Mouse (Mus musculus): ENCODE data around the gene Tmem86a. TPM values are rescaled to one million over a fixed set of nuclear protein-coding genes. Genes with fewer than 3 reads are reported as not detected.

Tmem86a gene
- total and polyA plus RNA-seq, 3 experiments, result 20.0 to 45.5 (median 25.0) TPM

DNA sequence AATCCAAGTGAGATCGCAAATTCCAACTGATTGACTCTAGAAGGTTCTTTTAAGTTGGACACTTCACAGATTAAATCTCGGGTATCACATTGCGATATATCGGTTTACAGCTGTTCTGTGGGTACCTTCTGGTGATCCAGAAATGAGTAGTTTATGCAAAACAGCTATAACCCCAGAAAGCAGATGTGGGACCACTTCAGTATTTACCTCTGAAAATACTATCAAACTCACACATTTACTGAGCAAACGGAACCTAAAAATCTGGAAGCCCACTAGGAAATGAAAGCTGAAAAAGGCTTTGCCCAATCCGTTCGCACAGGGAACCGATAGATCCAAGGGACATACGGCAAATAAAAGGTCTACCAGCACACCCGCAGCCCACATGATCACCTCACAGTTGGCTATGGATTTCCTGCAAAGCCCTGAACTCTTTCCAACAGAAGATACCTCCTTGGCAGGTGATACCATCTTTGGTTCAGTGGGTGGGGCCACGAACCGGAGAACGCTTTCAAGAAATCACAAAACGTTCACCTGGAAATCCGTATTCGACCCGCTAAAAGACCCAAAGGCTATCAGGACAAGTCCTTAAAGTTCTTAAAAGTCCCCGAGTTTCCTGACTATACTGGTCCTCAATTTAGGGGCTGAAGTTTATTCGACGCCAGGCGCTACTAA is 43.2 kb upstream of the Tmem86a start:
- Histone ChIP-seq H3K79me2 (replicated peaks; ENCODE audit: control insufficient read depth, insufficient read depth, low read length) (peaks cover 1% of the 10 kb centered on the region; the same call in 1 of the 2 replicates), H3K9ac (ENCODE audit: low read depth, low read length) (peak overlapping the region; percentile 80), H3K27me3 (ENCODE audit: control insufficient read depth, insufficient read depth, low read length) (no peaks in the 10 kb centered on the region), H3K36me3 (ENCODE audit: control insufficient read depth, insufficient read depth, low read length) (peaks cover 5% of the 10 kb centered on the region), H3K27ac (peak overlapping the region; percentile 92), H3K4me3 (peak overlapping the region; percentile 79), H3K4me1 (ENCODE audit: control insufficient read depth, insufficient read depth, low read length) (peaks cover 13% of the 10 kb centered on the region)
- WGBS, result 8% methylated on average over 21 of the region's 21 CpGs
- TF ChIP-seq EP300 (IDR thresholded peaks at IDR 0.05; ENCODE audit: insufficient read depth, low read depth, low read length) (no peak), POLR2A (IDR thresholded peaks at IDR 0.05; ENCODE audit: insufficient read depth, low read depth, low read length) (no peak), CTCF (IDR thresholded peaks at IDR 0.05) (no peak)
- DNase-seq, result no peak
- intact Hi-C loops (cut with DNase I), result loop anchor here (5.0 kb wide), 2 partner anchors 85 to 210 kb away; partner anchors contain the start of genes Gtf2h1 and Hps5

DNA sequence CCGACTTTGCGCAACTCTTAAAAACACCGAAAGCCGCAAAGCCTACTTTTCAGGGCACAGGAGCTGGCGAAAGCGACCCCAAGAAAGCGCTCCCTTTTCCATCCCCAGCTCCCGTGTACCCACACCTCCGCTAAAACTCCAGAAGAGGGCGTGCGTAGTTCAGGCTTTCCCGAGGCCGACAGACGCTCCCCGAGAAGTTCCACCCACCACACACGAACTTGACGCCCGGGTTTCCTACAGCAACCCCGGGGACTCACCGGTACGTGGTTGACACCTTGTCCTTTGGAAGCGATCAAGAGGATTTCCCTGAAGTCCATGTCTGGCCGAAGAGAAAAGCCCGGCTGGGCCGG is 42.6 kb upstream of the Tmem86a start:
- no peak for TF ChIP-seq POLR2A (IDR thresholded peaks at IDR 0.05; ENCODE audit: insufficient read depth, low read depth, low read length)
- no peak for TF ChIP-seq EP300 (IDR thresholded peaks at IDR 0.05; ENCODE audit: insufficient read depth, low read depth, low read length)
- TF ChIP-seq CTCF (IDR thresholded peaks at IDR 0.05), result peak; percentile 74
- peak overlapping the region; percentile 92 for H3K27ac ChIP-seq
- H3K36me3 ChIP-seq (ENCODE audit: control insufficient read depth, insufficient read depth, low read length), result peaks cover 5% of the 10 kb centered on the region
- peak overlapping the region; percentile 79 for H3K4me3 ChIP-seq
- peaks cover 13% of the 10 kb centered on the region for H3K4me1 ChIP-seq (ENCODE audit: control insufficient read depth, insufficient read depth, low read length)
- H3K79me2 ChIP-seq (replicated peaks; ENCODE audit: control insufficient read depth, insufficient read depth, low read length), result peaks cover 1% of the 10 kb centered on the region; the same call in 1 of the 2 replicates
- intact Hi-C loops (cut with DNase I), result loop anchor here (5.0 kb wide), 2 partner anchors 85 to 210 kb away; partner anchors contain the start of genes Gtf2h1 and Hps5
- WGBS, result under 1% methylated on average over 25 of the region's 25 CpGs
- no peaks in the 10 kb centered on the region for H3K27me3 ChIP-seq (ENCODE audit: control insufficient read depth, insufficient read depth, low read length)
- no peak for DNase-seq
- peak overlapping the region; percentile 80 for H3K9ac ChIP-seq (ENCODE audit: low read depth, low read length)

DNA sequence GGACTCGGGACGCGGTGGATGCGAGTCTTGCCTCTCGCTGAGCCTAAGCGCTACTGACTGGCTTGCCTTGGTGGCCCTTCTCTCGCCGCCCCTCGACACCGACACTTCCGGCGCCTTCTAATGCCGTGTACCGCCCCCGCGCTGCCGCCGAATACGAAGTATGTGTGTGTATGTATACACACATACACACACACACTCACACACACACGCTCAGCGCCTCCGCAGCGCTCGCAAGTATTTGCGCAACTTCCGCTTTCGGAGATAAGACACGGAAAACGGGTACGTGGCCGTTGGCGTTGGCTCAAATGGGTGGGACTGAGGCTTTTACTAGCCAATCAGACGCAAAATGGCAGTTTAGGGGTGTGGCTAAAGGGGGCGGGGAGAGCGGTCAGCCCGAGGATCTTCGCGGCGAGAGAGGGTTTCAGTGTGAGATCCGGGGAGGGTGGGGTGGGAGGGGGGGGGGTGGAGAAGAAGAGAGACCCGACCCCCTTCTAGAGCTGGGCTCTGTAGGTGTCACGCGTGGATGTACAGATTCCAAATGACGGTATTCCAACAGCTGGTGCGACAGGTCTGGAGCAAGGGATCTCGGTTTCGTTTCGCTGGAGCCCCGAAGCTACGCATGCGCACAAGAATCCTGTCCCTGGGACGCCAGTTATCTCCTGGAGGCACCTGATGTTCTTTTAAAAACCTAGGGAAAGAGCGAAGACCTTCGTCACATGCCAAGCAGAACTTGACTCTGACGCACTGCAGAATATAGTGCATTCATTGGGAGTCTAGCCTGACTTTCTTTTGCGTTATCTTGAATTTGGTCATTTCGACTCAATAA is 42.0 kb upstream of the Tmem86a start, which contains the start of gene Spty2d1:
Gene Spty2d1, minus strand, starts transcription at position 244 of the 826 bp plus-strand sequence.
- peak; percentile 99 for DNase-seq
- TF ChIP-seq POLR2A (IDR thresholded peaks at IDR 0.05; ENCODE audit: insufficient read depth, low read depth, low read length) (peak; percentile 94), CTCF (IDR thresholded peaks at IDR 0.05) (no peak), EP300 (IDR thresholded peaks at IDR 0.05; ENCODE audit: insufficient read depth, low read depth, low read length) (peak; percentile 93)
- no peaks in the 10 kb centered on the region; the same call in 1 of the 2 replicates for H3K79me2 ChIP-seq (replicated peaks; ENCODE audit: control insufficient read depth, insufficient read depth, low read length)
- intact Hi-C loops (cut with DNase I), result loop anchor here (5.0 kb wide), 2 partner anchors 86 to 211 kb away; partner anchors contain the start of genes Gtf2h1 and Hps5
- H3K36me3 ChIP-seq (ENCODE audit: control insufficient read depth, insufficient read depth, low read length), result peaks cover 4% of the 10 kb centered on the region
- peak within 1 kb of the TSS; percentile 79 for H3K4me3 ChIP-seq
- peak within 1 kb of the TSS; percentile 92 for H3K27ac ChIP-seq
- peak within 1 kb of the TSS; percentile 80 for H3K9ac ChIP-seq (ENCODE audit: low read depth, low read length)
- H3K4me1 ChIP-seq (ENCODE audit: control insufficient read depth, insufficient read depth, low read length), result peaks cover 12% of the 10 kb centered on the region
- H3K27me3 ChIP-seq (ENCODE audit: control insufficient read depth, insufficient read depth, low read length), result no peaks in the 10 kb centered on the region
- under 1% methylated on average over 57 of the region's 57 CpGs for WGBS

DNA sequence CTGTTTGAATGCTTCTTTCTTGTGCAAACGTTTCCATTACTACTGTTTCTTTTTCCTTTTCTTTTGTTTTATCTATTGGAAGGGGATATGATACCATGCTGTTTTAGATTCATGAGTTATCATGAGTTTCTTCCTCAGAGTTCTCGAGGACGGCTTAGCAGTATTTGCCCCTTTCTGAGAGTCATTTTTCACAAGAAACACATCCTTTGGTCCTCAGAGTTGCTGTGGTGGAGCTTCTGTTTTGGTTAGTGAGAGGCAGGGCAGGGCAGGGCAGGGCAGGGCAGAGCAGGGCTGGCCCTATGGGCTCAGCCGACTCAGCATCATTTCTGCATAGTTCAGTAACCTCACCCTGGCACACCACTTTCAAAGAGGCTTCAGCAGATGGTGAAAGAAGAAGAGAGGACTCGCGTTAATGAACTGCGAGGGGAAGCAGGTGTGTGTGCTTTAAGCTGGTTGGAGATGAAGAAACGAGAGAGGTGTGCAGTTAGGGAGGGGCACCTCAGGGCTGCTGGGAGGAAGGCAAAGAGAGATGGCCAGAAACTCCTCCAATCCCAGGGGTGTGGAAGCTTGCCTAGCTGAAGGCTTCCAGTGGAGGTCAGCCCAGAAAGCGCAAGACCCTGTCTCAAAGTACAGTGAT is 37.2 kb upstream of the Tmem86a start:
- intact Hi-C loops (cut with DNase I), result loop anchor here (5.0 kb wide), 1 partner anchor 166 kb away; no protein-coding TSS in a partner anchor
- TF ChIP-seq CTCF (IDR thresholded peaks at IDR 0.05) (no peak), EP300 (IDR thresholded peaks at IDR 0.05; ENCODE audit: insufficient read depth, low read depth, low read length) (no peak), POLR2A (IDR thresholded peaks at IDR 0.05; ENCODE audit: insufficient read depth, low read depth, low read length) (no peak)

DNA sequence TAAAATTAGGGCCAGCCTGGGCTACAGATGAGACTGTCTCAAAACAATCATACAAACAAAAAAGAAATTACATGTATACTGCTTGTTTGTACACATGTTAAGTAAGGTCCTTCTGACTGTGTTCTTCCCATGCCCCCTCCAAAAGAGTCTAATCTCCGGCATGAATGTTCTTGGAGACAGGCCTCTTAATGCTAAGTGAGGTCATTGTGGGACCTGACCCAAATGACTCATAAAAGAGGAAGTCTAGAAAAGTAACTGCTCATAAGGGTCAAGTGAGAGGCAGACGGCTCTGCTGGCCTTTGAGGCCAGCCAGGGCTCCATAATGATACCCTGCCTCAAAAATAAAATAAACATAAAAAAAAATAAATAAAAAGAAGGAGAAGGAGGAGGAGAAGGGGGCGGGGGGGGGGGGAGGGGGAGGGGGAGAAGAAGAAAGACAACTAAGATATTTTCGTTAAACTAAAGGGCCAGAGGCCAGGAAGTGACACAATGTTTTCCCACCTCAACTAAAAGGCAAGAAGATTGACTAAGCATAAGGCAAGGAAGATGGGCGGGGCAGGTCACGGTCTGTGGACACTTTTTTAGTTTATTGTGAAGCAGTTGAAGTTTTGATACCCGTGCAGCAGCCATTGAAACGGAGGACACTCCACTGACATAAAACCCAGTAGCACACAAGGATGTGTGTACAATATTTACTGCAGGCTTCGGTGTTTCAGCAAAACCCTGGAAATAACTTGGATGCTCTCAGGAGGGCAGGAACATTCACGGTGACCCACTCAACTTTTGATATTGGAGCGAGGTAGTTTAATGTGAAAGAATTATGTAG is 35.6 kb upstream of the Tmem86a start:
- TF ChIP-seq CTCF (IDR thresholded peaks at IDR 0.05), result no peak
- TF ChIP-seq POLR2A (IDR thresholded peaks at IDR 0.05; ENCODE audit: insufficient read depth, low read depth, low read length), result no peak
- TF ChIP-seq EP300 (IDR thresholded peaks at IDR 0.05; ENCODE audit: insufficient read depth, low read depth, low read length), result no peak
- Histone ChIP-seq H3K27me3 (ENCODE audit: control insufficient read depth, insufficient read depth, low read length) (no peaks in the 10 kb centered on the region), H3K36me3 (ENCODE audit: control insufficient read depth, insufficient read depth, low read length) (no peaks in the 10 kb centered on the region), H3K4me1 (ENCODE audit: control insufficient read depth, insufficient read depth, low read length) (peaks cover 12% of the 10 kb centered on the region), H3K9ac (ENCODE audit: low read depth, low read length) (no peak overlapping the region), H3K27ac (peak overlapping the region; percentile 57), H3K4me3 (peak overlapping the region; percentile 28; the same call in 1 of the 2 replicates), H3K79me2 (replicated peaks; ENCODE audit: control insufficient read depth, insufficient read depth, low read length) (no peaks in the 10 kb centered on the region)
- WGBS, result 28% methylated on average over 11 of the region's 11 CpGs
- intact Hi-C loops (cut with DNase I), result loop anchor here (1.0 to 5.0 kb wide), 3 partner anchors 51 to 302 kb away; partner anchors contain the start of gene Saal1
- peak; percentile 39 to 51 for DNase-seq

More for the DNA sequence above, 37.2 kb upstream of the Tmem86a start:
- Histone ChIP-seq H3K36me3 (ENCODE audit: control insufficient read depth, insufficient read depth, low read length) (no peaks in the 10 kb centered on the region), H3K4me3 (no peak overlapping the region), H3K79me2 (replicated peaks; ENCODE audit: control insufficient read depth, insufficient read depth, low read length) (no peaks in the 10 kb centered on the region), H3K27ac (peak overlapping the region; percentile 0; the same call in 1 of the 2 replicates), H3K4me1 (ENCODE audit: control insufficient read depth, insufficient read depth, low read length) (peaks cover 15% of the 10 kb centered on the region), H3K9ac (ENCODE audit: low read depth, low read length) (no peak overlapping the region), H3K27me3 (ENCODE audit: control insufficient read depth, insufficient read depth, low read length) (no peaks in the 10 kb centered on the region)
- 33% methylated on average over 9 of the region's 9 CpGs for WGBS
- no peak for DNase-seq

All from heart, adult 2 months (tissue).